Mouse (Mus musculus): Measurements from ENCODE around the gene Fbxl4. TPM values are rescaled to one million over a fixed set of nuclear protein-coding genes. Genes with fewer than 3 reads are reported as not detected.

Gene Fbxl4
- polyA plus RNA-seq, 1 experiment = 0.01 TPM

- H3K4me3 ChIP-seq (replicated peaks) = no peak overlapping the region
- H3K27me3 ChIP-seq (ENCODE audit: control insufficient read depth) = no peaks in the 10 kb centered on the region
- no peaks in the 10 kb centered on the region for H3K4me1 ChIP-seq (ENCODE audit: control insufficient read depth)
- TF ChIP-seq GATA1 (IDR thresholded peaks at IDR 0.05; ENCODE audit: low read length) (no peak), TAL1 (IDR thresholded peaks at IDR 0.05; ENCODE audit: low read length) (no peak)
- no peaks in the 10 kb centered on the region for H3K9me3 ChIP-seq (ENCODE audit: control insufficient read depth, low read length)
- 0 out of 2 replicates have a peak, but pooled peaks cover 2% of the 10 kb centered on the region for H3K36me3 ChIP-seq (ENCODE audit: control insufficient read depth)
Measured at GRCm38 (mm10) chr4:22383528-22384265, 26.4 kb downstream of the Fbxl4 start.

GRCm38 (mm10) chr4:22390045-22390444 lies 32.7 kb downstream of the Fbxl4 start:
- no peak overlapping the region for H3K4me3 ChIP-seq (replicated peaks)
- no peaks in the 10 kb centered on the region for H3K27me3 ChIP-seq (ENCODE audit: control insufficient read depth)
- peaks cover 1% of the 10 kb centered on the region; the same call in 1 of the 2 replicates for H3K36me3 ChIP-seq (ENCODE audit: control insufficient read depth)
- no peaks in the 10 kb centered on the region for H3K9me3 ChIP-seq (ENCODE audit: control insufficient read depth, low read length)
- no peaks in the 10 kb centered on the region for H3K4me1 ChIP-seq (ENCODE audit: control insufficient read depth)
- TF ChIP-seq TAL1 (IDR thresholded peaks at IDR 0.05; ENCODE audit: low read length) (no peak), GATA1 (IDR thresholded peaks at IDR 0.05; ENCODE audit: low read length) (no peak)

GRCm38 (mm10) chr4:22392777-22393473 lies 35.6 kb downstream of the Fbxl4 start:
- TF ChIP-seq GATA1 (IDR thresholded peaks at IDR 0.05; ENCODE audit: low read length) = no peak
- TF ChIP-seq TAL1 (IDR thresholded peaks at IDR 0.05; ENCODE audit: low read length) = no peak
- no peaks in the 10 kb centered on the region for H3K4me1 ChIP-seq (ENCODE audit: control insufficient read depth)
- no peaks in the 10 kb centered on the region for H3K27me3 ChIP-seq (ENCODE audit: control insufficient read depth)
- no peak overlapping the region for H3K4me3 ChIP-seq (replicated peaks)
- H3K36me3 ChIP-seq (ENCODE audit: control insufficient read depth) = peaks cover 6% of the 10 kb centered on the region
- no peaks in the 10 kb centered on the region for H3K9me3 ChIP-seq (ENCODE audit: control insufficient read depth, low read length)

- no peak overlapping the region for H3K4me3 ChIP-seq (replicated peaks)
- no peak for TF ChIP-seq TAL1 (IDR thresholded peaks at IDR 0.05; ENCODE audit: low read length)
- TF ChIP-seq GATA1 (IDR thresholded peaks at IDR 0.05; ENCODE audit: low read length) = no peak
- 0 out of 2 replicates have a peak, but pooled peaks cover 2% of the 10 kb centered on the region for H3K9me3 ChIP-seq (ENCODE audit: control insufficient read depth, low read length)
- no peaks in the 10 kb centered on the region for H3K27me3 ChIP-seq (ENCODE audit: control insufficient read depth)
- peaks cover 10% of the 10 kb centered on the region for H3K36me3 ChIP-seq (ENCODE audit: control insufficient read depth)
- no peaks in the 10 kb centered on the region for H3K4me1 ChIP-seq (ENCODE audit: control insufficient read depth)
Measured at GRCm38 (mm10) chr4:22395404-22395803, 38.1 kb downstream of the Fbxl4 start.

- no peak for TF ChIP-seq TAL1 (IDR thresholded peaks at IDR 0.05; ENCODE audit: low read length)
- no peak for TF ChIP-seq GATA1 (IDR thresholded peaks at IDR 0.05; ENCODE audit: low read length)
- Histone ChIP-seq H3K9me3 (ENCODE audit: control insufficient read depth, low read length) (0 out of 2 replicates have a peak, but pooled peaks cover 2% of the 10 kb centered on the region), H3K4me3 (replicated peaks) (no peak overlapping the region), H3K36me3 (ENCODE audit: control insufficient read depth) (peaks cover 12% of the 10 kb centered on the region), H3K4me1 (ENCODE audit: control insufficient read depth) (no peaks in the 10 kb centered on the region), H3K27me3 (ENCODE audit: control insufficient read depth) (no peaks in the 10 kb centered on the region)
Measured at GRCm38 (mm10) chr4:22396484-22397000, 39.2 kb downstream of the Fbxl4 start.

GRCm38 (mm10) chr4:22397003-22397402 lies 39.7 kb downstream of the Fbxl4 start:
- Histone ChIP-seq H3K9me3 (ENCODE audit: control insufficient read depth, low read length) (0 out of 2 replicates have a peak, but pooled peaks cover 2% of the 10 kb centered on the region), H3K36me3 (ENCODE audit: control insufficient read depth) (peaks cover 12% of the 10 kb centered on the region), H3K27me3 (ENCODE audit: control insufficient read depth) (no peaks in the 10 kb centered on the region), H3K4me1 (ENCODE audit: control insufficient read depth) (no peaks in the 10 kb centered on the region), H3K4me3 (replicated peaks) (no peak overlapping the region)
- TF ChIP-seq GATA1 (IDR thresholded peaks at IDR 0.05; ENCODE audit: low read length) (no peak), TAL1 (IDR thresholded peaks at IDR 0.05; ENCODE audit: low read length) (no peak)

GRCm38 (mm10) chr4:22402032-22402431 lies 44.7 kb downstream of the Fbxl4 start:
- Histone ChIP-seq H3K27me3 (ENCODE audit: control insufficient read depth) (no peaks in the 10 kb centered on the region), H3K36me3 (ENCODE audit: control insufficient read depth) (peaks cover 7% of the 10 kb centered on the region), H3K9me3 (ENCODE audit: control insufficient read depth, low read length) (0 out of 2 replicates have a peak, but pooled peaks cover 2% of the 10 kb centered on the region), H3K4me1 (ENCODE audit: control insufficient read depth) (no peaks in the 10 kb centered on the region), H3K4me3 (replicated peaks) (no peak overlapping the region)
- no peak for TF ChIP-seq TAL1 (IDR thresholded peaks at IDR 0.05; ENCODE audit: low read length)
- no peak for TF ChIP-seq GATA1 (IDR thresholded peaks at IDR 0.05; ENCODE audit: low read length)

- Histone ChIP-seq H3K9me3 (ENCODE audit: control insufficient read depth, low read length) (0 out of 2 replicates have a peak, but pooled peaks cover 2% of the 10 kb centered on the region), H3K4me3 (replicated peaks) (no peak overlapping the region), H3K36me3 (ENCODE audit: control insufficient read depth) (peaks cover 6% of the 10 kb centered on the region), H3K4me1 (ENCODE audit: control insufficient read depth) (no peaks in the 10 kb centered on the region), H3K27me3 (ENCODE audit: control insufficient read depth) (no peaks in the 10 kb centered on the region)
- TF ChIP-seq TAL1 (IDR thresholded peaks at IDR 0.05; ENCODE audit: low read length) (no peak), GATA1 (IDR thresholded peaks at IDR 0.05; ENCODE audit: low read length) (no peak)
Measured at GRCm38 (mm10) chr4:22402930-22403329, 45.6 kb downstream of the Fbxl4 start.

- TF ChIP-seq TAL1 (IDR thresholded peaks at IDR 0.05; ENCODE audit: low read length) (no peak), GATA1 (IDR thresholded peaks at IDR 0.05; ENCODE audit: low read length) (no peak)
- no peaks in the 10 kb centered on the region for H3K27me3 ChIP-seq (ENCODE audit: control insufficient read depth)
- H3K4me1 ChIP-seq (ENCODE audit: control insufficient read depth) = no peaks in the 10 kb centered on the region
- H3K36me3 ChIP-seq (ENCODE audit: control insufficient read depth) = no peaks in the 10 kb centered on the region; the same call in 1 of the 2 replicates
- no peaks in the 10 kb centered on the region for H3K9me3 ChIP-seq (ENCODE audit: control insufficient read depth, low read length)
- no peak overlapping the region for H3K4me3 ChIP-seq (replicated peaks)
Measured at GRCm38 (mm10) chr4:22420627-22421026, 63.3 kb downstream of the Fbxl4 start.

Measured in erythroblast, embryonic 14.5 days (primary cell).